Mouse (Mus musculus): Measurements from ENCODE around the gene Oxnad1. TPM values are rescaled to one million over a fixed set of nuclear protein-coding genes. Genes with fewer than 3 reads are reported as not detected.
A peak's percentile ranks its signal among the peaks of the same experiment; 100 is the strongest.
"Not testable (repeated sequence)": the region's sequence is repeated elsewhere in the genome, so short reads cannot be mapped to it uniquely, and the experiment has no call there.

The Oxnad1 gene
- total and polyA plus RNA-seq, 2 experiments from 2014 or later, result 22.4 to 26.2 TPM

GRCm38 (mm10) chr14:32076896-32077575 is 8.1 kb upstream of the Oxnad1 start:
- Histone ChIP-seq H3K27ac (ENCODE audit: low read depth, low read length) (no peak overlapping the region), H3K9ac (no peak overlapping the region), H3K4me2 (ENCODE audit: low read depth) (no peak overlapping the region), H3K4me3 (ENCODE audit: low read depth, low read length) (no peak overlapping the region), H3K27me3 (ENCODE audit: insufficient read depth, low read length) (no peaks in the 10 kb centered on the region), H3K9me3 (ENCODE audit: low read length) (no peaks in the 10 kb centered on the region), H3K4me1 (ENCODE audit: insufficient read depth) (no peaks in the 10 kb centered on the region), H3K36me3 (ENCODE audit: insufficient read depth) (peaks cover 10% of the 10 kb centered on the region; the same call in 1 of the 2 replicates)
- peak; percentile 79 for ATAC-seq
- DNase-seq, result peak; percentile 80
- WGBS, result 53% methylated on average over 8 of the region's 8 CpGs
- TF ChIP-seq CTCF (IDR thresholded peaks at IDR 0.05; ENCODE audit: low read depth), result peak; percentile 94

GRCm38 (mm10) chr14:32081026-32081425 is 4.1 kb upstream of the Oxnad1 start:
- no peak for ATAC-seq
- no peak overlapping the region for H3K4me3 ChIP-seq (ENCODE audit: low read depth, low read length)
- WGBS, result 79% methylated on average over 10 of the region's 10 CpGs

DNA sequence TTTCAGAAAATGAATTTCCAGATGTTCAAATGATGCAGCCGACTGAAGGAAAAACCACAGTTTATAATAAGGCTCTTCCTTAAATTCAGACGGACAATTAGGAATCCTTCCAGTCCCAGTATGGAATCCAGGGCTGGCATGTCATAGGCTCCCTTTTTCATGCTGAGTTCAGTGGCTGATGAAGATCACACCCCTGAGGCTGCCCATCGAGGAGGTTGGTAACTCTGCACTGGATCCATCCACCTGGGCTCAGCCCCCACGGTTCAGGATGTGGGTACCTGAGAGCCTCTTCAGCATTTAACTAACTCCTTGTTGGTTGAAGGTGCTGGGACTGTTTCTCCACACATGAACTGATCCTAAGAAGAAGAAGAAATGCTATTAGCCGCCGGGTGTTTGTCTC is 2.3 kb upstream of the Oxnad1 start:
- Histone ChIP-seq H3K4me1 (ENCODE audit: insufficient read depth) (peaks cover 4% of the 10 kb centered on the region; the same call in 1 of the 2 replicates), H3K4me2 (ENCODE audit: low read depth) (no peak overlapping the region), H3K9me3 (ENCODE audit: low read length) (no peaks in the 10 kb centered on the region), H3K27me3 (ENCODE audit: insufficient read depth, low read length) (no peaks in the 10 kb centered on the region), H3K4me3 (ENCODE audit: low read depth, low read length) (no peak overlapping the region), H3K27ac (ENCODE audit: low read depth, low read length) (no peak overlapping the region), H3K9ac (no peak overlapping the region), H3K36me3 (ENCODE audit: insufficient read depth) (peaks cover 17% of the 10 kb centered on the region)
- WGBS, result 93% methylated on average over 6 of the region's 6 CpGs
- ATAC-seq, result no peak
- no peak for TF ChIP-seq CTCF (IDR thresholded peaks at IDR 0.05; ENCODE audit: low read depth)
- no peak for DNase-seq

More at GRCm38 (mm10) chr14:32081026-32081425, 4.1 kb upstream of the Oxnad1 start:
- no peak for DNase-seq
- Histone ChIP-seq H3K9me3 (ENCODE audit: low read length) (no peaks in the 10 kb centered on the region), H3K4me1 (ENCODE audit: insufficient read depth) (peaks cover 4% of the 10 kb centered on the region; the same call in 1 of the 2 replicates), H3K36me3 (ENCODE audit: insufficient read depth) (peaks cover 17% of the 10 kb centered on the region), H3K27ac (ENCODE audit: low read depth, low read length) (no peak overlapping the region), H3K4me2 (ENCODE audit: low read depth) (no peak overlapping the region), H3K27me3 (ENCODE audit: insufficient read depth, low read length) (no peaks in the 10 kb centered on the region), H3K9ac (no peak overlapping the region)
- no peak for TF ChIP-seq CTCF (IDR thresholded peaks at IDR 0.05; ENCODE audit: low read depth)

DNA sequence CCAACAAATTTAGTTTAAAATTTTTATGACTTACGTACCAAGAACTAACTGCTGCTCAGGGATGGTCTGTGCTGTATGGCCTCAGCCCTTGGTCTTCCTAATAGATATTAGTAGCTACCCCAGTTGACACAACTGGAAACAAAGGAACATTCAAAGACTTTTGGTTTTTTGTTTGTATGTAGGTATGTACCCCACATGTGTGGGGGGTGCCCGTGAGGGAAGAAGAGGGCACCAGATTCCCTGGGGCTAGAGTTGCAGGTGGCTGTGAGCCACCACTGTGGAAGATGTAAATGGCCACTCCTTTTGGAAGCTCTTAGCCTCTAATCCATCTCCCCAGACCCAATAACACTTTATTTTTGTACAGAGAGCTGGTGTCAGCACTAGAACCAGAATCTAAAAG is 1.7 kb upstream of the Oxnad1 start:
- Histone ChIP-seq H3K4me1 (ENCODE audit: insufficient read depth) (peaks cover 4% of the 10 kb centered on the region; the same call in 1 of the 2 replicates), H3K4me3 (ENCODE audit: low read depth, low read length) (no peak overlapping the region), H3K4me2 (ENCODE audit: low read depth) (no peak overlapping the region), H3K36me3 (ENCODE audit: insufficient read depth) (peaks cover 17% of the 10 kb centered on the region), H3K27ac (ENCODE audit: low read depth, low read length) (no peak overlapping the region), H3K9me3 (ENCODE audit: low read length) (no peaks in the 10 kb centered on the region), H3K27me3 (ENCODE audit: insufficient read depth, low read length) (no peaks in the 10 kb centered on the region), H3K9ac (no peak overlapping the region)
- TF ChIP-seq CTCF (IDR thresholded peaks at IDR 0.05; ENCODE audit: low read depth), result no peak
- ATAC-seq (no peak), DNase-seq (no peak)
- WGBS, result 95% methylated on average over 2 of the region's 2 CpGs

DNA sequence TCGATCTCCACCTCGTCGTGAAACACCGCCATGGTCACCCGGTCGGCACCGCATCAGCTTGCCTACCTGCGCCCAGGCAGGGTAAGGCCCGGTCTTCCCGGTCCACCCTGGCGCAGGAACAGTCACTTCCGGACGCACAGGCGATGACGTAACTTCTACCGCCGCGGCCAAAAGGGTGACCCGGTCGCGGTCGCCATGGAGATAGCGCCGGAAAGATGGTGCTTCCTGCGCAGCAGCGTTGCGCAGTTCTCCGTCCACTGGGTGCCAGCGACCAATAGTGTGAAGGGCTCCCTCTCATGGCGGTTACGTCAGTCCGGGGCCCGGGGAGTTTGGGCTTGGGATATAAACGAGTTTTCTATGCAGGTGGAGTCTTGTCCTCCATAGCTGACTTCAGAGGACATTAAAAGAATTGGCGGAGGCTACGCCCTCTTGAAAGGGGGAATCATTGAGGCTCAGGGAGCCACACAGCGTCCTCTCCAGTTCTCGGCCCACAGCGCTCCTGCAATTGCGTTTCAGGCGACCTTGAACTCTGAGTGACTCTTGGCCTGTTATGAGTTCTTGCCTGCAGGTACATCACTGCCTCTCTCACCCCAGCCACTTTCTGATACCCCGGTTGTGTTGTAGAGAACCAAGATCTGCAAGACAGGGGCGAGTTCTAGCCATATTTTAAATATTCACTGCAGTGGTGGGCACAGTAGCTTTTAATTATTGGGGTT is 470 bp downstream of the Oxnad1 start, which contains the start of gene Dph3:
TSS of gene Dph3 (minus strand) at position 244 of the 716 bp plus-strand sequence.
- H3K9ac ChIP-seq, result peak within 1 kb of the TSS; percentile 71
- peaks cover 17% of the 10 kb centered on the region for H3K36me3 ChIP-seq (ENCODE audit: insufficient read depth)
- H3K4me3 ChIP-seq (ENCODE audit: low read depth, low read length), result peak within 1 kb of the TSS; percentile 78
- H3K4me2 ChIP-seq (ENCODE audit: low read depth), result peak within 1 kb of the TSS; percentile 51
- H3K4me1 ChIP-seq (ENCODE audit: insufficient read depth), result peaks cover 4% of the 10 kb centered on the region; the same call in 1 of the 2 replicates
- WGBS, result under 1% methylated on average over 43 of the region's 43 CpGs
- DNase-seq (peak; percentile 98), ATAC-seq (peak; percentile 95)
- H3K27me3 ChIP-seq (ENCODE audit: insufficient read depth, low read length), result no peaks in the 10 kb centered on the region
- TF ChIP-seq CTCF (IDR thresholded peaks at IDR 0.05; ENCODE audit: low read depth), result peak; percentile 71
- no peaks in the 10 kb centered on the region for H3K9me3 ChIP-seq (ENCODE audit: low read length)
- H3K27ac ChIP-seq (ENCODE audit: low read depth, low read length), result peak within 1 kb of the TSS; percentile 88

DNA sequence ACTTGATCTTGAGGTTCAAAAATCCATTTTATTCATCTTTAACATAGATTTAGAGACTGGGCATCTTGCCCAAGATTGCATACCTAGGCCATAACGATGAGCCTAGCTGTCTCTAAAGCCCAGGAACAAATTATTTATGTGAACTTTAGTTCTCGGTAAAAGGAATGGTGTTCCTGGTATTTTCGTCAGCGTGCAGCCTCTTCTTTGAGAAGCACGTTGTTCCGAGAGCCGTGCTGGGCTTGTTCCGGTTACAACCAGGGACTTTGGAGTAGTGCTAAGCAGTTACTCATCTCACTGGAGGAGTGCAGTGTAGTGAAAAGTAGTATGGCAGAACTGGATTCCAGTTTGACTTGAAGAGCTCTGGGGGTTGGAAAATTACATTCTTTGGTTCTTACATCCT is 1.1 kb downstream of the Oxnad1 start:
- Histone ChIP-seq H3K36me3 (ENCODE audit: insufficient read depth) (peaks cover 12% of the 10 kb centered on the region), H3K4me1 (ENCODE audit: insufficient read depth) (peaks cover 4% of the 10 kb centered on the region; the same call in 1 of the 2 replicates), H3K27ac (ENCODE audit: low read depth, low read length) (peak overlapping the region; percentile 88), H3K4me2 (ENCODE audit: low read depth) (peak overlapping the region; percentile 51), H3K9ac (peak overlapping the region; percentile 71), H3K9me3 (ENCODE audit: low read length) (no peaks in the 10 kb centered on the region), H3K27me3 (ENCODE audit: insufficient read depth, low read length) (no peaks in the 10 kb centered on the region), H3K4me3 (ENCODE audit: low read depth, low read length) (peak overlapping the region; percentile 78)
- DNase-seq (peak; percentile 24), ATAC-seq (no peak)
- TF ChIP-seq CTCF (IDR thresholded peaks at IDR 0.05; ENCODE audit: low read depth), result no peak
- 19% methylated on average over 8 of the region's 8 CpGs for WGBS

DNA sequence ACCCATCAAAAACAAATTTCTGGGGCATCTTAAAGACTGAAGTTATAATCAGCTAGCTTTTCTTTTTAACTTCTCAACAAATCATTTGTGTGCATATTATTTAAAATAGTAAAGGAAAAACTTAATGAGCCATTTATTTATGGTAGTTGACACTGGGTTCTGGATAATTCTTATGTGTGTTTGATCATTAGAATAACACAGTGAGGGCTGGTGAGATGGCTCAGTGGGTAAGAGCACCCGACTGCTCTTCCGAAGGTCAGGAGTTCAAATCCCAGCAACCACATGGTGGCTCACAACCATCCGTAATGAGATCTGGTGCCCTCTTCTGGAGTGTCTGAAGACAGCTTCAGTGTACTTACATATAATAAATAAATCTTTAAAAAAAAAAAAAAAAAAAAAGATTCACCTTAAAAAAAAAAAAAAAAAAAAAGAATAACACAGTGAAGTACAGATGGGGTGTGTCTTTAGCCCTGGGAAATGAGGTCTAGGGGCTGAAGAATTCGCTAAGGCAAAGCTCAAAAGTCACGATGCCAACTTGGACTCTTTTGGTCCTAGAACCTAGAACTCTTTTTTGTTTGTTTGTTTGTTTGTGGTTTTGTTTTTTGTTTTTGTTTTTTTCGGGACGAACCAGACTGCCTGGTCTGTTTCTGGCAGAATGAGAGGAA is 2.5 kb downstream of the Oxnad1 start:
- not testable (repeated sequence) for H3K27me3 ChIP-seq (ENCODE audit: insufficient read depth, low read length); H3K4me1 ChIP-seq (ENCODE audit: insufficient read depth); H3K4me3 ChIP-seq (ENCODE audit: low read depth, low read length); H3K36me3 ChIP-seq (ENCODE audit: insufficient read depth); ATAC-seq; H3K4me2 ChIP-seq (ENCODE audit: low read depth); H3K9me3 ChIP-seq (ENCODE audit: low read length); H3K9ac ChIP-seq; DNase-seq; H3K27ac ChIP-seq (ENCODE audit: low read depth, low read length)
- 90% methylated on average over 7 of the region's 7 CpGs for WGBS

Measured in forebrain, postnatal 0 days (tissue).